Mouse (Mus musculus): ENCODE results near the gene Nme7. TPM values are rescaled to one million over a fixed set of nuclear protein-coding genes. Genes with fewer than 3 reads are reported as not detected.

The Nme7 gene
- polyA plus RNA-seq, 1 experiment from 2014 or later = 14.1 TPM

GRCm38 (mm10) chr1:164415347-164415751 is 111.4 kb downstream of the Nme7 start:
- Histone ChIP-seq H3K4me3 (replicated peaks) (no peak overlapping the region), H3K9ac (no peak overlapping the region), H3K4me2 (no peak overlapping the region), H3K9me3 (replicated peaks) (no peaks in the 10 kb centered on the region), H3K27me3 (no peaks in the 10 kb centered on the region), H3K27ac (peak overlapping the region; percentile 71), H3K4me1 (replicated peaks) (peaks cover 6% of the 10 kb centered on the region), H3K36me3 (no peaks in the 10 kb centered on the region)
- ATAC-seq (ENCODE audit: low read depth) (peak; percentile 79), DNase-seq (no peak)
- WGBS (ENCODE audit: insufficient replicate concordance) = 62% methylated on average over 2 of the region's 2 CpGs

- WGBS (ENCODE audit: insufficient replicate concordance) = 71% methylated on average over 12 of the region's 12 CpGs
- no peak overlapping the region for H3K27ac ChIP-seq
- no peak for DNase-seq
These were observed 112.9 kb downstream of the Nme7 start for GRCm38 (mm10) chr1:164416692-164417394.

GRCm38 (mm10) chr1:164417604-164418003 is 113.7 kb downstream of the Nme7 start:
- WGBS (ENCODE audit: insufficient replicate concordance) = 57% methylated on average over 3 of the region's 3 CpGs
- H3K9me3 ChIP-seq (replicated peaks) = no peaks in the 10 kb centered on the region
- H3K4me3 ChIP-seq (replicated peaks) = no peak overlapping the region
- H3K36me3 ChIP-seq = no peaks in the 10 kb centered on the region
- H3K27ac ChIP-seq = no peak overlapping the region
- H3K9ac ChIP-seq = no peak overlapping the region
- ATAC-seq (ENCODE audit: low read depth) (no peak), DNase-seq (no peak)
- H3K27me3 ChIP-seq = no peaks in the 10 kb centered on the region
- no peak overlapping the region for H3K4me2 ChIP-seq
- H3K4me1 ChIP-seq (replicated peaks) = peaks cover 6% of the 10 kb centered on the region

More at GRCm38 (mm10) chr1:164416692-164417394, 112.9 kb downstream of the Nme7 start:
- H3K9me3 ChIP-seq (replicated peaks) = no peaks in the 10 kb centered on the region
- no peak overlapping the region for H3K9ac ChIP-seq
- H3K36me3 ChIP-seq = no peaks in the 10 kb centered on the region
- ATAC-seq (ENCODE audit: low read depth) = no peak
- no peak overlapping the region for H3K4me2 ChIP-seq
- H3K4me3 ChIP-seq (replicated peaks) = no peak overlapping the region
- H3K27me3 ChIP-seq = no peaks in the 10 kb centered on the region
- H3K4me1 ChIP-seq (replicated peaks) = peaks cover 6% of the 10 kb centered on the region

- H3K4me2 ChIP-seq = no peak overlapping the region
- no peak overlapping the region for H3K4me3 ChIP-seq (replicated peaks)
- no peaks in the 10 kb centered on the region for H3K9me3 ChIP-seq (replicated peaks)
- H3K27ac ChIP-seq = no peak overlapping the region
- DNase-seq = no peak
- no peak for ATAC-seq (ENCODE audit: low read depth)
- H3K36me3 ChIP-seq = no peaks in the 10 kb centered on the region
- H3K4me1 ChIP-seq (replicated peaks) = peaks cover 6% of the 10 kb centered on the region
- no peaks in the 10 kb centered on the region for H3K27me3 ChIP-seq
- H3K9ac ChIP-seq = no peak overlapping the region
- 75% methylated on average over 10 of the region's 10 CpGs for WGBS (ENCODE audit: insufficient replicate concordance)
These were observed 114.4 kb downstream of the Nme7 start for GRCm38 (mm10) chr1:164418320-164418719.

- Histone ChIP-seq H3K4me3 (replicated peaks) (no peak overlapping the region), H3K36me3 (no peaks in the 10 kb centered on the region), H3K9me3 (replicated peaks) (no peaks in the 10 kb centered on the region), H3K27me3 (no peaks in the 10 kb centered on the region), H3K4me2 (no peak overlapping the region), H3K4me1 (replicated peaks) (0 out of 2 replicates have a peak, but pooled peaks cover 2% of the 10 kb centered on the region), H3K27ac (no peak overlapping the region), H3K9ac (no peak overlapping the region)
- DNase-seq (no peak), ATAC-seq (ENCODE audit: low read depth) (no peak)
- WGBS (ENCODE audit: insufficient replicate concordance) = 75% methylated on average over 8 of the region's 8 CpGs
These were observed 115.5 kb downstream of the Nme7 start for GRCm38 (mm10) chr1:164419401-164419800.

GRCm38 (mm10) chr1:164420623-164421354 is 116.9 kb downstream of the Nme7 start:
- WGBS (ENCODE audit: insufficient replicate concordance) = 60% methylated on average over 6 of the region's 6 CpGs
- H3K9ac ChIP-seq = no peak overlapping the region
- ATAC-seq (ENCODE audit: low read depth) (0 out of 2 replicates have a peak, but pooled peaks have one; percentile 36), DNase-seq (no peak)
- no peak overlapping the region for H3K4me2 ChIP-seq
- H3K27me3 ChIP-seq = no peaks in the 10 kb centered on the region
- no peak overlapping the region for H3K4me3 ChIP-seq (replicated peaks)
- H3K36me3 ChIP-seq = no peaks in the 10 kb centered on the region
- no peaks in the 10 kb centered on the region for H3K9me3 ChIP-seq (replicated peaks)
- 0 out of 2 replicates have a peak, but pooled peaks cover 2% of the 10 kb centered on the region for H3K4me1 ChIP-seq (replicated peaks)
- no peak overlapping the region for H3K27ac ChIP-seq

- no peak overlapping the region for H3K9ac ChIP-seq
- no peak overlapping the region for H3K4me2 ChIP-seq
- ATAC-seq (ENCODE audit: low read depth) (no peak), DNase-seq (no peak)
- H3K4me1 ChIP-seq (replicated peaks) = no peaks in the 10 kb centered on the region
- no peaks in the 10 kb centered on the region for H3K36me3 ChIP-seq
- no peak overlapping the region for H3K4me3 ChIP-seq (replicated peaks)
- H3K9me3 ChIP-seq (replicated peaks) = no peaks in the 10 kb centered on the region
- no peak overlapping the region for H3K27ac ChIP-seq
- 60% methylated on average over 7 of the region's 7 CpGs for WGBS (ENCODE audit: insufficient replicate concordance)
- H3K27me3 ChIP-seq = no peaks in the 10 kb centered on the region
These were observed 122.3 kb downstream of the Nme7 start for GRCm38 (mm10) chr1:164426227-164426626.

- ATAC-seq (ENCODE audit: low read depth) = no peak
- H3K4me1 ChIP-seq (replicated peaks) = no peaks in the 10 kb centered on the region
- no peak overlapping the region for H3K4me3 ChIP-seq (replicated peaks)
- H3K36me3 ChIP-seq = no peaks in the 10 kb centered on the region
- no peak overlapping the region for H3K9ac ChIP-seq
- no peaks in the 10 kb centered on the region for H3K27me3 ChIP-seq
- no peak overlapping the region for H3K27ac ChIP-seq
- H3K4me2 ChIP-seq = no peak overlapping the region
- 66% methylated on average over 7 of the region's 7 CpGs for WGBS (ENCODE audit: insufficient replicate concordance)
- DNase-seq = no peak
- no peaks in the 10 kb centered on the region for H3K9me3 ChIP-seq (replicated peaks)
These were observed 123.9 kb downstream of the Nme7 start for GRCm38 (mm10) chr1:164427777-164428176.

- 78% methylated on average over 9 of the region's 9 CpGs for WGBS (ENCODE audit: insufficient replicate concordance)
- no peak overlapping the region for H3K27ac ChIP-seq
- H3K4me2 ChIP-seq = no peak overlapping the region
- H3K27me3 ChIP-seq = no peaks in the 10 kb centered on the region
- DNase-seq = no peak
- no peak overlapping the region for H3K4me3 ChIP-seq (replicated peaks)
- H3K9me3 ChIP-seq (replicated peaks) = no peaks in the 10 kb centered on the region
- no peaks in the 10 kb centered on the region for H3K36me3 ChIP-seq
- H3K4me1 ChIP-seq (replicated peaks) = no peaks in the 10 kb centered on the region
- ATAC-seq (ENCODE audit: low read depth) = no peak
- H3K9ac ChIP-seq = no peak overlapping the region
These were observed 124.7 kb downstream of the Nme7 start for GRCm38 (mm10) chr1:164428644-164429043.

- Histone ChIP-seq H3K9me3 (replicated peaks) (no peaks in the 10 kb centered on the region), H3K36me3 (no peaks in the 10 kb centered on the region), H3K27me3 (no peaks in the 10 kb centered on the region), H3K4me2 (no peak overlapping the region), H3K4me1 (replicated peaks) (no peaks in the 10 kb centered on the region), H3K4me3 (replicated peaks) (no peak overlapping the region), H3K27ac (no peak overlapping the region), H3K9ac (no peak overlapping the region)
- DNase-seq (no peak), ATAC-seq (ENCODE audit: low read depth) (no peak)
- 74% methylated on average over 5 of the region's 5 CpGs for whole genome bisulfite sequencing (ENCODE audit: insufficient replicate concordance)
These were observed 128.7 kb downstream of the Nme7 start for GRCm38 (mm10) chr1:164432649-164433048.

- ATAC-seq (ENCODE audit: low read depth) = no peak
- no peak for DNase-seq
- H3K27ac ChIP-seq = no peak overlapping the region
These were observed 130.1 kb downstream of the Nme7 start for GRCm38 (mm10) chr1:164434049-164434448.

More at GRCm38 (mm10) chr1:164434049-164434448, 130.1 kb downstream of the Nme7 start:
- H3K9ac ChIP-seq = no peak overlapping the region
- H3K4me3 ChIP-seq (replicated peaks) = no peak overlapping the region
- no peaks in the 10 kb centered on the region for H3K9me3 ChIP-seq (replicated peaks)
- H3K4me2 ChIP-seq = no peak overlapping the region
- H3K27me3 ChIP-seq = no peaks in the 10 kb centered on the region
- no peaks in the 10 kb centered on the region for H3K36me3 ChIP-seq
- no peaks in the 10 kb centered on the region for H3K4me1 ChIP-seq (replicated peaks)
- WGBS (ENCODE audit: insufficient replicate concordance) = 76% methylated on average over 6 of the region's 6 CpGs

All from liver, embryonic 13.5 days (tissue).